Mouse (Mus musculus) liver, embryonic 15.5 days (tissue): ENCODE results near the gene Ltbp2. TPM values are rescaled to one million over a fixed set of nuclear protein-coding genes. Genes with fewer than 3 reads are reported as not detected.

Source experiments
- ATAC-seq: fragments of 200-750 bp; cut with Nextera tagmentation; 2 replicates; pipeline ENCODE4 v1.8.0; 2017; ENCODE audit warnings: moderate number of reproducible peaks, mild to moderate bottlenecking, moderate library complexity; ENCODE audit not compliant: insufficient read depth
- H3K27ac ChIP-seq: fragments of 300-500 bp; sonication (generic); replicated peaks from 2 replicates; pipeline ENCODE4 v1.5.1; 2015; ENCODE audit warnings: mild to moderate bottlenecking, inconsistent platforms
- H3K27me3 ChIP-seq: fragments of 300-500 bp; sonication (generic); 2 replicates; pipeline ENCODE4 v1.6.1; 2015; ENCODE audit warnings: mild to moderate bottlenecking, inconsistent platforms
- H3K36me3 ChIP-seq: fragments of 300-500 bp; sonication (generic); replicated peaks from 2 replicates; pipeline ENCODE4 v1.6.1; 2015; ENCODE audit warnings: moderate library complexity, mild to moderate bottlenecking, inconsistent platforms
- H3K4me1 ChIP-seq: fragments of 300-500 bp; sonication (generic); replicated peaks from 2 replicates; pipeline ENCODE4 v1.6.1; 2015; ENCODE audit warnings: inconsistent platforms
- H3K4me2 ChIP-seq: fragments of 300-500 bp; sonication (generic); 2 replicates; pipeline ENCODE4 v1.6.1; 2015; ENCODE audit warnings: moderate library complexity, mild to moderate bottlenecking, inconsistent platforms
- H3K4me3 ChIP-seq: fragments of 300-500 bp; sonication (generic); replicated peaks from 2 replicates; pipeline ENCODE4 v1.5.1; 2015; ENCODE audit warnings: mild to moderate bottlenecking, inconsistent platforms
- H3K9ac ChIP-seq: fragments of 300-500 bp; sonication (generic); 2 replicates; pipeline ENCODE4 v1.6.1; 2015; ENCODE audit warnings: moderate library complexity, mild to moderate bottlenecking, inconsistent platforms
- H3K9me3 ChIP-seq: fragments of 300-500 bp; sonication (generic); replicated peaks from 2 replicates; pipeline ENCODE4 v1.6.1; 2016; ENCODE audit warnings: inconsistent platforms
- WGBS: fragments of 180-500 bp; shearing (Covaris S2); methylation state at CpG from one replicate; pipeline ENCODE4 v1.1.7; 2015; ENCODE audit warnings: mixed read lengths; ENCODE audit not compliant: insufficient replicate concordance; 5-methylcytosine and 5-hydroxymethylcytosine counted together
- polyA plus RNA-seq: library from polyadenylated mRNA; unstranded; fragments of >200 nt; fragmentation: Nextera tagmentation; extraction: Ambion mirVana; gene quantifications from 2 replicates; pipeline ENCODE4 v1.2.1, GENCODE M21; 2015

Gene Ltbp2
- polyA plus RNA-seq, 1 experiment from 2014 or later, result 0.26 TPM

- Histone ChIP-seq H3K4me2 (no peak overlapping the region), H3K9me3 (no peaks in the 10 kb centered on the region), H3K4me3 (no peak overlapping the region), H3K27me3 (no peaks in the 10 kb centered on the region), H3K4me1 (peaks cover 37% of the 10 kb centered on the region), H3K36me3 (no peaks in the 10 kb centered on the region), H3K27ac (peak overlapping the region; percentile 86), H3K9ac (no peak overlapping the region)
- WGBS, result 54% methylated on average over 4 of the region's 4 CpGs
- no peak for ATAC-seq
These were observed 57.8 kb downstream of the Ltbp2 start for GRCm38 (mm10) chr12:84818496-84818895.

- H3K27ac ChIP-seq, result no peak overlapping the region
- H3K4me1 ChIP-seq, result peaks cover 23% of the 10 kb centered on the region
- H3K4me2 ChIP-seq, result no peak overlapping the region
- no peaks in the 10 kb centered on the region for H3K9me3 ChIP-seq
- no peaks in the 10 kb centered on the region for H3K36me3 ChIP-seq
- no peak for ATAC-seq
- H3K27me3 ChIP-seq, result no peaks in the 10 kb centered on the region
- no peak overlapping the region for H3K9ac ChIP-seq
- H3K4me3 ChIP-seq, result no peak overlapping the region
- 56% methylated on average over 3 of the region's 3 CpGs for WGBS
These were observed 61.5 kb downstream of the Ltbp2 start for GRCm38 (mm10) chr12:84814663-84815325.

- no peak overlapping the region for H3K27ac ChIP-seq
- H3K4me3 ChIP-seq, result no peak overlapping the region
- no peaks in the 10 kb centered on the region for H3K9me3 ChIP-seq
- 37% methylated on average over 7 of the region's 7 CpGs for WGBS
- peaks cover 13% of the 10 kb centered on the region for H3K4me1 ChIP-seq
- peaks cover 4% of the 10 kb centered on the region; the same call in 1 of the 2 replicates for H3K27me3 ChIP-seq
- no peak for ATAC-seq
- H3K9ac ChIP-seq, result no peak overlapping the region
- no peak overlapping the region for H3K4me2 ChIP-seq
- no peaks in the 10 kb centered on the region for H3K36me3 ChIP-seq
These were observed 62.6 kb downstream of the Ltbp2 start for GRCm38 (mm10) chr12:84813773-84814172.

DNA sequence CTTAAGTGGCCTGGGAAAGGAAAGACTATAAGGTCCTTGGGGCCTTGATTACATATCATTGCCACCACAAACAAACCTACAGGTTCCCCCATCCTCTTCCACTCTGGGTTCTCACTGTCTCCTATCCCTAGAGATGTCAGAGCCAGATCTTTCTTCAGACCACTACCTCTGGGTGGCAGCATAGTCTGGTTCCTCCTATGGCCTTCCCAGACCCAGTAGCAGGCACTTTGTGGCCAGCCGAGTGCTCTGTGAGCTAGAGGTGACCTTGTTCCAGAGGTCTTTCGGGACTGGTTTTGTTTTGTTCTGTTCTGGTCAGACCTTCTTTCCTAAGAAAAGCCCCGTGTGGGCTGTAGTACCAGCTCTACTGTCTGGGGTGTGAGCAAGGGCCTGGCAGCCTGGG, 64.3 kb downstream of the Ltbp2 start:
- Histone ChIP-seq H3K9me3 (no peaks in the 10 kb centered on the region), H3K4me3 (no peak overlapping the region), H3K4me2 (no peak overlapping the region), H3K27me3 (peaks cover 15% of the 10 kb centered on the region; the same call in 1 of the 2 replicates), H3K27ac (no peak overlapping the region), H3K36me3 (no peaks in the 10 kb centered on the region), H3K9ac (no peak overlapping the region), H3K4me1 (peaks cover 3% of the 10 kb centered on the region; the same call in 1 of the 2 replicates)
- ATAC-seq, result no peak
- 39% methylated on average over 3 of the region's 3 CpGs for WGBS

DNA sequence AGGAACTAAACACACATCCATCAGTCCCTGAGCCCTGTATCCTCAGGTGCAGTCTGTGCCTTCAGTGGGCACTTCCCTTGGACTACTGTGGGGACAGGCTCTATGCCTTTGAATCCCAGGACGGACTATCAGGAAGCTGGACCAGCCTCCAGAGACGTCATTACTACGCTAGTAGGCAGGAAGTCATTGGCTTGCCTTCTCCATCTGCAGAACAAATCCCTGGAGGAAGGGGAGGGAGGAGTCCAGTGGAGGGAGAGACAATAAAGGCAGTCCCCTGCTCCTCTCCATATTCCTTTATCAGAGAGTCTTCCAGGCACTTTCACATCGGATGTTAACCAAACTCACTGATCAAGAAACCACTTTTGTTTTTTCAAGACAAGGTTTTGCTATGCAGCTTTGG, 64.8 kb downstream of the Ltbp2 start:
- H3K4me2 ChIP-seq, result no peak overlapping the region
- H3K9ac ChIP-seq, result no peak overlapping the region
- H3K4me3 ChIP-seq, result no peak overlapping the region
- H3K4me1 ChIP-seq, result peaks cover 3% of the 10 kb centered on the region; the same call in 1 of the 2 replicates
- no peak overlapping the region for H3K27ac ChIP-seq
- 37% methylated on average over 4 of the region's 4 CpGs for WGBS
- no peaks in the 10 kb centered on the region for H3K9me3 ChIP-seq
- peaks cover 16% of the 10 kb centered on the region; the same call in 1 of the 2 replicates for H3K27me3 ChIP-seq
- no peak for ATAC-seq
- no peaks in the 10 kb centered on the region for H3K36me3 ChIP-seq

GRCm38 (mm10) chr12:84810810-84811209, 65.5 kb downstream of the Ltbp2 start:
- 38% methylated on average over 1 of the region's 1 CpGs for WGBS
- Histone ChIP-seq H3K36me3 (no peaks in the 10 kb centered on the region), H3K4me3 (no peak overlapping the region), H3K4me1 (no peaks in the 10 kb centered on the region; the same call in 1 of the 2 replicates), H3K9ac (no peak overlapping the region), H3K4me2 (no peak overlapping the region), H3K27ac (no peak overlapping the region), H3K9me3 (no peaks in the 10 kb centered on the region), H3K27me3 (peaks cover 17% of the 10 kb centered on the region; the same call in 1 of the 2 replicates)
- ATAC-seq, result no peak

DNA sequence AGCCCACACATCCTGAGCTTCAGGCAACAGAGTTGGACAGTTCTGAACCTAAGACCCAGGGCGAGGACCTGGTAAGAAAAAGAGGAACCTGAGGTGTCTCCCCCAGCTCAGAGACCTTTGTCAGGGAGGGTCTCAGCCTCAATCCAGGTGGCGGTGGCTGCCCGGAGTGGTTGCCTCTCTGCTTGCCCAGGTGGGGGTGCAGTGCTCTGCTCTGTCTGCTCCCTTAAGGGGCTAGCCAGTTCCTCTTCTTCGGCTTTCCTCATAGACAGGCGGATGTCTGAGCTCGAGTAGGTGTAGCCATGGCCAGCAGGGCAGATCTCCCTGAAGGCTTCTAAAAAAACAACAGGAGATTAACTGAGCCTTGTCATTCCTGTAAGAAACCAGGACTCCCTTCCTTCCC, 67.3 kb downstream of the Ltbp2 start:
- Histone ChIP-seq H3K4me3 (no peak overlapping the region), H3K27ac (no peak overlapping the region), H3K4me2 (no peak overlapping the region), H3K27me3 (peaks cover 24% of the 10 kb centered on the region), H3K9ac (no peak overlapping the region), H3K9me3 (no peaks in the 10 kb centered on the region), H3K4me1 (no peaks in the 10 kb centered on the region; the same call in 1 of the 2 replicates), H3K36me3 (no peaks in the 10 kb centered on the region)
- 27% methylated on average over 6 of the region's 6 CpGs for WGBS
- ATAC-seq, result no peak

DNA sequence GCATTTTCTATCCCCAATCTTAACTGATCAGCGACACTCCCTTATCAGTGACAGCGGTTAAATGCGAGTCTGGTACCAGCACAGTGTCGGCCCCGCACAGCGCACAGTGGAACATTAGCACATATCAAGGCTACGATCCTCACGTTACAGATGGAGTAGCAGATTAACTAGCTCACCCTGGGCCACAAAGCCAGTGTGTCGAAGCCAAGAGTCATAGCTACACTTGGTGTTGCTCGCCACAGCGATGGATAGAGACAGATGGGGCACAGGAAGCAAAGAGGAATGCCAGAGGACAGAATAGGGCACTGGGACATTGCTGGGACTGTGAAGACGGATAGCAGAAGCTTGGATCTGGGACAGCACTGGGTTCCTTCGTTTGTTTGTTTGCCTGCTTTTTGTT, 69.0 kb downstream of the Ltbp2 start:
- Histone ChIP-seq H3K4me3 (no peak overlapping the region), H3K36me3 (no peaks in the 10 kb centered on the region), H3K27ac (no peak overlapping the region), H3K4me2 (no peak overlapping the region), H3K4me1 (no peaks in the 10 kb centered on the region; the same call in 1 of the 2 replicates), H3K9me3 (no peaks in the 10 kb centered on the region), H3K27me3 (peaks cover 24% of the 10 kb centered on the region), H3K9ac (no peak overlapping the region)
- ATAC-seq, result no peak
- 66% methylated on average over 13 of the region's 13 CpGs for WGBS

- H3K9ac ChIP-seq, result no peak overlapping the region
- no peaks in the 10 kb centered on the region for H3K9me3 ChIP-seq
- no peak overlapping the region for H3K4me3 ChIP-seq
- H3K27ac ChIP-seq, result no peak overlapping the region
- H3K36me3 ChIP-seq, result no peaks in the 10 kb centered on the region
- peaks cover 26% of the 10 kb centered on the region for H3K27me3 ChIP-seq
- no peaks in the 10 kb centered on the region; the same call in 1 of the 2 replicates for H3K4me1 ChIP-seq
- no peak overlapping the region for H3K4me2 ChIP-seq
- no peak for ATAC-seq
- WGBS, result 52% methylated on average over 5 of the region's 5 CpGs
These were observed 69.6 kb downstream of the Ltbp2 start for GRCm38 (mm10) chr12:84806726-84807125.

DNA sequence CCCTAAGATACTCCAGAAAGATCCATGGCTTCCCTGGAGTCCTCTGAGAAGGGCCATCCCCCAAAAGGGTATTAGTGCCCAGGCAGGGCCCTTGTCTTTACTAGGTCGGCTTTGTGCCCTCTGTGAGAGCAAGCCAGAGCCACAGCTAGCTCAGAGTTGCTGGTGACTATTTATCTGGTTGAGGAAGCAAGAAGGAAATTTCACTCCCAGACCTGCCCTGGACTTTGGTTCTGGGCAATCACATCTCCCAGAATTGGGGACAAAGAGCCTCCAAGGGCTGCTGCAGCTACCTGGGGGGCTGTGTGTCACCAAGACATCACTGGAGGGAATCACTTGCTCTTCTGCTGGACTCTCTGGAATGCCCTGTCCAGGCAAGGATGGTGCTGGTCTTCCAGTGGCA, 70.3 kb downstream of the Ltbp2 start:
- ATAC-seq, result no peak
- H3K4me3 ChIP-seq, result no peak overlapping the region
- H3K4me1 ChIP-seq, result no peaks in the 10 kb centered on the region; the same call in 1 of the 2 replicates
- no peaks in the 10 kb centered on the region for H3K36me3 ChIP-seq
- peaks cover 30% of the 10 kb centered on the region for H3K27me3 ChIP-seq
- 52% methylated on average over 1 of the region's 1 CpGs for WGBS
- H3K9me3 ChIP-seq, result no peaks in the 10 kb centered on the region
- no peak overlapping the region for H3K27ac ChIP-seq
- no peak overlapping the region for H3K9ac ChIP-seq
- no peak overlapping the region for H3K4me2 ChIP-seq

- Histone ChIP-seq H3K27ac (no peak overlapping the region), H3K9me3 (no peaks in the 10 kb centered on the region), H3K4me3 (no peak overlapping the region), H3K4me2 (no peak overlapping the region), H3K9ac (no peak overlapping the region), H3K36me3 (no peaks in the 10 kb centered on the region), H3K27me3 (peaks cover 36% of the 10 kb centered on the region), H3K4me1 (no peaks in the 10 kb centered on the region; the same call in 1 of the 2 replicates)
- ATAC-seq, result no peak
- 60% methylated on average over 9 of the region's 9 CpGs for WGBS
These were observed 71.0 kb downstream of the Ltbp2 start for GRCm38 (mm10) chr12:84805228-84805842.
